Mouse (Mus musculus) Patski (cell line): Measurements from ENCODE around the gene Chst8. TPM values are rescaled to one million over a fixed set of nuclear protein-coding genes. Genes with fewer than 3 reads are reported as not detected.

Experiments
- ATAC-seq: fragments of 100-300 bp; one replicate; pipeline ENCODE4 v1.8.0; 2021
- CTCF ChIA-PET: fragments of 350-600 bp; sonication (Branson Sonifier 250); formaldehyde crosslinking; loops from one replicate; lab custom pipeline; 2022; ENCODE audit warnings: inconsistent platforms; lab: Charles Lee
- POLR2A ChIA-PET: fragments of 350-600 bp; sonication (Branson Sonifier 250); formaldehyde crosslinking; loops from one replicate; lab custom pipeline; 2022; ENCODE audit warnings: antibody characterized with exemption, inconsistent platforms; lab: Charles Lee
- DNase-seq: peaks from one replicate; pipeline ENCODE4 v3.0.0-alpha.2; 2011; ENCODE audit warnings: low read depth, low spot score
- H3K27me3 ChIP-seq: fragments of 371-371 bp; one replicate; pipeline ENCODE4 v1.5.1; 2021
- CTCF ChIP-seq: fragments of 100-300 bp; IDR thresholded peaks from one replicate; pipeline ENCODE4 v1.5.1; 2021
- in situ Hi-C: fragments of 300-500 bp; cut with MboI; formaldehyde crosslinking; loops from 3 replicates; pipeline ENCODE4 v1.11.1; 2018; ENCODE audit warnings: low pct_unique_long_range_greater_than_20kb, mixed read lengths
- polyA plus RNA-seq: library from polyadenylated mRNA; unstranded; gene quantifications from one replicate; pipeline ENCODE4 v1.2.3, GENCODE M21; 2021

The Chst8 gene
- polyA plus RNA-seq, 1 experiment from 2014 or later, result 2.2 TPM

DNA sequence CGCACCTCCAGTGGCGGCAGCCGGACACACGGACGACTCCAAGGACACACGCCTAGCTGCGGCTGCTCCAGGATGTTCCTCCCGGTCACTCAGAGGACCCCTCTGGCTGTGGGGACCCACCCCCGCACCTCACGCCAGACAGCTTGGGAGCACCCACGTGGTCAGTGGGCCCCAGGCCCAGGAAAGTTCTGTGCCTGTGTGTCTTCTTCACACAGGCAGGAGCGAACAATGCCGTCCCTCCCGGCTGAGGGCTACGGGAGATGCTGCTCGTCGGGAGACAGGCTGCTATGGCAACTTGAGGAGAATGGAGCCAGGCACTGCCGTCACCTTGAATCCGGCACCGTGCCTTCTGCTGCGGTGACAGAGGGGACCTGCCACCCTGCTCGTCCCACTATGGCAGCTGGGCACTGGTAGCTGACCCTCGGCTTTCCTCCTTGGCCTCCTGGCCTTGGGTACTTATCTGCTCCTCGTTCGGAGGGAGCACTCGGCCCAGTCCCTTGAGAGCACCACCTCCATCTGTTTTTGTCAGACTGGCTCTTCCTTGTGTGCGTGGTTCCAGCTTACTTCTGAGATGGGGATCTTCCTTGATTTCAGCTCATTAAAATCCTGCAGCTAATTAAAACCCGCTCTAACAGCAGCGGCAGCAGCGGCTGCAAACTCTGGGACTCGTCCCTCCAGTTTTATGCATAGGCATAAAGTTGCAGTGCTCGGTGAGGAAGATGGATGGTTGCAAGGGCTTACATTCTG lies 59.2 kb downstream of the Chst8 start:
- no peak for DNase-seq
- no peak for ATAC-seq
- in situ Hi-C loops, result no loop called here
- POLR2A ChIA-PET, result no interaction called here
- peaks cover 4% of the 10 kb centered on the region for H3K27me3 ChIP-seq
- no peak for TF ChIP-seq CTCF
- CTCF ChIA-PET, result no interaction called here

DNA sequence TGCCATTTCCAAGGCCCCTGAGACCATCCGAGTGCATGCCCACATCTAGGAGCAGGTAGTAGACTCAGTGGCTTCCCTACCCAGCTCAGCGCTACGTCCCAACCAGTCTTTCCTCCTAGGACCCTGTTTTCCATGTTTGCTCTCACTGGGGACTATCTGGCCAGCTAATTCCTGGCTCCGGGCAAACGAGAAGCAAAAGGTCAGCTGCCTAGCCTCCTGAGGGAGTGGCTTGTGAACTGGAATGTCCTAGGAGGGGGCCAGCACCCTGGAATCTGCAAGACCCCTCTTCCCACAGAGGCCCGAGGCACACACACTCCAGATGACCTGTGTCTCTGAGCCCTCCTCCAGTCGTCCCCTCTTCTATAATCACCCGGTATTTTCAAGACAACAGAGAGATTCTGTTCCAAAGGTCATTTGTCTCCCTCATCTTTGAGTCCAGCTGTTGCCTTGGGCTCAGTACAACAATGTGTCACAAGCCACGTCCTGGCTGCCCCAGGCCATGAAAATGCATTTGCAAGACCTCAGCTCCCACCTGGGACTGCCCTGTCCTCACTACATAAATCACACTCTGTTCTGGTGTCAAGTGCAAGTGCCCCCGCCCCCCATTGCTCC lies 60.3 kb downstream of the Chst8 start:
- in situ Hi-C loops, result no loop called here
- CTCF ChIA-PET, result no interaction called here
- no peak for TF ChIP-seq CTCF
- no peak for DNase-seq
- peaks cover 4% of the 10 kb centered on the region for H3K27me3 ChIP-seq
- no peak for ATAC-seq
- POLR2A ChIA-PET, result no interaction called here

DNA sequence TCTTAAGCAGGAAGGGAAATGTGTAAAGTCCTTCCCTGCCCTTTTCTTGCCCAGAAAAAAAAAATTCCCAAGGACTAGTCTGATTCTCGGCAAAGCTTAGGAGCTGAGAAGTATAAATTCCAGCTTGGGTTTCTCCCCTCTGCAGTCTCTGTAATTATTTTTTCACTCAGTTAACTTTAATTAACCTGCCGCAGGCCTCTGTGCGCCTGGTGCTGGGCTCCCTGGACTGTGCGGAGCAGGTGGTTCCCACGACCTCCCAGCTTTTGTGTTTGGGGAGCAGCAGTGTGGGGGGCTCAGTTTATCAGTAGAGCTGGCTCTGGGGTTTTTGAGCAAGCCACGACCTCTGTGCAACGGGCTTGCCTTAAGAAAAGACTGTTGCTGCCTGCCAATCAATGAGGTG lies 62.2 kb downstream of the Chst8 start:
- POLR2A ChIA-PET, result no interaction called here

DNA sequence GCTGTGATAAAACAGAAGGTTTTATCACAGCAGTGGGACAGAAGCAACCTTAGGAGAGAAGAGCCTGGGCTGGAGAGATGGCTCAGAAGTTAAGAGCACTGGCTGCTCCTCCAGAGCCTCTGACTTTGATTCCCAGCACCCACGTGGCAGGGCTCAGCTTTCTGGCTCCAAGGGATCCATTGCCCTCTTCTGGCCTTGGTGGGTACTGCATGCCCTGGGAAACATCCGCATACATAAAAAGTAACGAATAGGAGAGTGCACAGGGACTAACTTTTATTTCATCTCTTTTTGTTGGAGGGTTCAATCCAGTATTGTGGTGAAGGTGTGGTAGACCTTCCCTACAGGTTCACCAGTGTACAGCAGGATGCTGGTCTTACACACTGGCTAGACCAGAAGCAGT lies 62.8 kb downstream of the Chst8 start:
- no peaks in the 10 kb centered on the region for H3K27me3 ChIP-seq
- POLR2A ChIA-PET, result no interaction called here
- in situ Hi-C loops, result no loop called here
- CTCF ChIA-PET, result no interaction called here
- no peak for TF ChIP-seq CTCF
- ATAC-seq (no peak), DNase-seq (no peak)

More for the DNA sequence above, 62.2 kb downstream of the Chst8 start:
- DNase-seq (no peak), ATAC-seq (no peak)
- TF ChIP-seq CTCF, result no peak
- in situ Hi-C loops, result no loop called here
- CTCF ChIA-PET, result no interaction called here
- no peaks in the 10 kb centered on the region for H3K27me3 ChIP-seq

DNA sequence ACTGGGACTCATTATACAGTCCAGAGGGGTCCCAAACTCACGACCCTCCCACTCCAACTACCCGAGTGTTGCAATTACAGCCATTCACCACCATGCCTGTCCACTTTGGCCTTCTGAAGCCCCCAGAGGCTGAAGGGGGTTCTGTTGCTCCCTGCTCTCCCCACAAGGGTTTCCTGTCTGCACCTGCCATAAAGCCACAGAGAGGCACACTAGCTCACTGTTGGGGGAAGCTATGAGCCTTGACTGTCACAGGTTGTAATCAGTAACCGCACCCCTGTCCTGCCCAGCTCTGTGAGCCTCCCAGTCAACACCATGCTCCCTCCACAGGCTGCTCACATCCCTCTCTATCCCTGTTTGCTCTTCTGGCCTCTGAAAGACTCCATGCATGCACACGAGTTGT lies 64.0 kb downstream of the Chst8 start:
- no peak for TF ChIP-seq CTCF
- in situ Hi-C loops, result no loop called here
- no peak for DNase-seq
- ChIA-PET CTCF (interaction anchor here (0.7 to 0.8 kb wide), 2 partner anchors 11 to 16 kb away, joined by 3 to 4 read pairs; no protein-coding TSS in a partner anchor), POLR2A (no interaction called here)
- no peak for ATAC-seq
- no peaks in the 10 kb centered on the region for H3K27me3 ChIP-seq

DNA sequence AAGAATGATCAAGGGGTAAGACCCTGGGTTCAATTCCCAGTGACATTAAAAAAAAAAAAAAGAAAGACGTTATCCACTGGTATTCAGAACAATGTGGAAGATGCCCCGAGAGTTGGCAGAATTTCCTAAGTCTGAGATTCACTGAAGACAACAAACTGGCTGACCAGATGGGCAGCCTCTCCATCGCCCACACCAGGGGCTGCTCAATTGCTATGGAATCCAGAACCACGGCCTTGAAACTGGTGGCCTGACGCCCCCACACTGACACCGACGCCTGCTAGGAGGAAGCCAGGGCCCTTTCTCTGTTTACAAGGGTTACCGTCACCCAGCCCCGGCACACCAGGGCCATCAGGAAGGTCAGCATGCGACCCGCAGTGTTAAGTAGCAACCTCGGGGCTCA lies 64.8 kb downstream of the Chst8 start:
- POLR2A ChIA-PET, result no interaction called here
- H3K27me3 ChIP-seq, result no peaks in the 10 kb centered on the region
- CTCF ChIA-PET, result interaction anchor here (0.7 kb wide), 1 partner anchor 10 kb away, joined by 4 read pairs; no protein-coding TSS in a partner anchor
- in situ Hi-C loops, result no loop called here
- ATAC-seq, result no peak
- DNase-seq, result no peak
- TF ChIP-seq CTCF, result no peak

DNA sequence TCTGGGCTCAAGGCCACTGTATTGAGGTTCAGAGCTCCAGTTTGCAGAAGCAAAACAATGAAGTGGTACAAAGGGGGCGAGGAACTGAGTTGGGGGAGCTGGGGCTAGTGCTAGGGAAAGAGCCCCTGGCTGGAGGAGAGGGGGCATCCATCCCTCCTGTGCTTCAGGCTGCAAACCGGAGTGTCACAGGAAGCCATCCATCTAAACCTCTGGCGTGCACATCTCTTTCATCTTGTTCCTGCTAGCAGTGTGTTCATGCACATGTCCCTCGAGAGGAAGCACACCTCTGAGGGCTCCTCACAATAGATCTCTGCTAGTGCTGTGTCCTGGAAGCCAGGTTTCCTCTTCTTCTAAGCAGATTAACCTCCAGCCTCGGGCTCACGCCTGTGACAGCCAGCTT lies 65.9 kb downstream of the Chst8 start:
- no peaks in the 10 kb centered on the region for H3K27me3 ChIP-seq
- in situ Hi-C loops, result no loop called here
- ATAC-seq, result no peak
- CTCF ChIA-PET, result no interaction called here
- TF ChIP-seq CTCF, result no peak
- POLR2A ChIA-PET, result no interaction called here
- DNase-seq, result no peak

DNA sequence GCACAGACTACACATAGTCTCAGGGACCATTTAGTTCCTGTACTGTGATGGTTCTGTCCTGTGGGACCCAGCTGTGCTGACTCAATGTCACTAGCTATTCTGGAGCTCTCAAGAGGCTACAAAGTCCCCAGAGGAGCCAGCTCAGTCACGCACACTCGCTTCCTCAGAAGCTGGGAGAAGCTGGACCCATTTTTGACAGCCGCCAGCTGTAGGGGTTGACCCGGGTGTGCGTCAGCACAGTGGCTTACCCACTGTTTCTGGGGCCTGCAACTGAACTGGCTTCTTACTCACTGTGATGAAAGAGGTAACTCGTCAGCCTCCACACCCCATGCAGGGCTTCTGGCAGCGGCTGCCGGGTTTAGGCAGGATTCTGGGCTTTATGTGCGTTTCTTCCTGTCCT lies 66.3 kb downstream of the Chst8 start:
- in situ Hi-C loops, result no loop called here
- ChIA-PET POLR2A (no interaction called here), CTCF (no interaction called here)
- no peak for DNase-seq
- no peak for ATAC-seq
- H3K27me3 ChIP-seq, result no peaks in the 10 kb centered on the region
- no peak for TF ChIP-seq CTCF

DNA sequence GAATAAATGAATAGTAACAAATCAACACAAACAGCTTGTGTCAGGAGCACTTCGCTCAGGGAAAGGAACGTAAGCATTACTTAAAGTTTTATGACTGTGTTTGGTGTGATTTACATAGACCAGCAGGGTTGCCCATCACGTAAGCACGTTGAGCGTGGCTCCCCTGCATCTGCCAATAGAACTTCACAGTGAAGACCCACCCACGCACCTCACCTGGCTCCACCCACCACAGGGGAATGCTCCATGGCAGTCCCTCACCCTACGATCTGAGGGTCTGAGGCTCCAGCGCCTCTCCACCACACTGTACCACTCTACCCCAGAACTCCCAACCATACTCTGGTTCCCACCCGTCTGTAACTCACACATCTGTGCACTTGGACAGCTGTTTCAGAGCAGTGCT lies 67.1 kb downstream of the Chst8 start:
- CTCF ChIA-PET, result no interaction called here
- in situ Hi-C loops, result no loop called here
- DNase-seq, result no peak

DNA sequence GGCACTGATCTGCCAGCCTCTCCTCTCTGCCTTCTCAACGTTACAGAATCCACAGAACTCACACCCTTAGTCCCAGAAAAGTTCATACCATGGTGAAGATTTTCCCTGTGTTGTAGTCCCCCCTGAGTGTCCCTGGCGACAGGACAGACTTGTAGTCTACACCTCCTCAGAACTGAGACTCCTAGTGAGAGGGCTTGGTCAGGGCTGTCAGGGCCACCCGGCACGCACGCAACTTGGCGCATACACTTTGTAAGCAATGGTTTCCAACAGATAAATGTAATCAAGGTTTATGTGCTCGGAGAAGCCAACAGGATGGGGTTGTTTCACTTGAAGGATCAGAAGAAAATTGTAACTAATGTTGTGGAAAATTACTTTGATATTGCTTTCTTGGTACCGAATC lies 67.5 kb downstream of the Chst8 start:
- no peaks in the 10 kb centered on the region for H3K27me3 ChIP-seq
- in situ Hi-C loops, result no loop called here
- CTCF ChIA-PET, result no interaction called here
- no peak for TF ChIP-seq CTCF
- ATAC-seq, result no peak
- no peak for DNase-seq
- POLR2A ChIA-PET, result no interaction called here

More for the DNA sequence above, 67.1 kb downstream of the Chst8 start:
- POLR2A ChIA-PET, result no interaction called here
- ATAC-seq, result no peak
- no peak for TF ChIP-seq CTCF
- H3K27me3 ChIP-seq, result no peaks in the 10 kb centered on the region

DNA sequence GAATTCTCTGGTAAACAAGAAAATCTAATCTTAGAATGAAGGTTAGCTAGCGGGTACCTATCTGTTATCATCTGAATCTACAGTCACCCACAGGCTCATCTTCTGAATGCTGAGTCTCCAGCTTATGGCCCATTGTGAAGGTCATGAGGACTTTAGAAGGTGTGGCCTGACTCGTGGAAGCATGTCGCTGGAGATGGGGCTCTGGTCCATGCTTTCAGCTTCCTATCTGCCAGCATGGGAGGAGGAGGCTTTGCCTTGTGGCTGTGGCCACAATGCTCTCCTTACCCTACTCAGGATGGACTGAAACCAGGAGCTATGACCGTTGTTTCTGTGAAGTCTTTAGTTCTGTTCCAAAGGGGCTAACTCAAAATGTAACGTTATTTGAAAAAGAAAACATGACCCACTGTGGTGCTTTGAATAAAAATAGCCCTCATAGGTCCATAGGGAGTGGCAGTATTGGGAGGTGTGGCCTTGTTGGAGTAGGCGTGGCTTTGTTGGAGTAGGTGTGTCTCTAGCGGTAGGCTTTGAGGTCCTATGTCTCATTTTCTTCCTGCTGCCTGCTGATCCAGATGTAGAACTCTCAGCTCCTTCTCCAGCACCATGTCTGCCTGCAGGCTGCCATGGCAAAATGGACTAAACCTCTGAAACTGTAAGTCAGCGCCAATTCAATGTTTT lies 69.0 kb downstream of the Chst8 start:
- H3K27me3 ChIP-seq, result no peaks in the 10 kb centered on the region
- ATAC-seq (no peak), DNase-seq (no peak)
- ChIA-PET POLR2A (no interaction called here), CTCF (no interaction called here)
- in situ Hi-C loops, result no loop called here
- no peak for TF ChIP-seq CTCF
